Mouse (Mus musculus) CH12.LX (cell line): ENCODE measurements around the gene Ak3. TPM values are rescaled to one million over a fixed set of nuclear protein-coding genes. Genes with fewer than 3 reads are reported as not detected.

Experiments
- DNase-seq: peaks from one replicate; pipeline ENCODE4 v3.0.0-alpha.2; 2013; ENCODE audit errors: extremely low read depth
- H3K27ac ChIP-seq: 2 replicates; pipeline ENCODE4 v1.5.1; 2012; ENCODE audit warnings: low read depth, mild to moderate bottlenecking, control low read depth, moderate library complexity; ENCODE audit not compliant: insufficient read depth
- H3K27me3 ChIP-seq: replicated peaks from 2 replicates; pipeline ENCODE3; 2012; ENCODE audit warnings: inconsistent platforms
- H3K36me3 ChIP-seq, 2 experiments: replicated peaks in 1 of 2; 2 replicates each; pipeline versions ENCODE3 to v1.6.1; 2012; ENCODE audit warnings: inconsistent platforms in 1 of 2, low read length in 1 of 2, mild to moderate bottlenecking in 1 of 2, mixed read lengths in 1 of 2, moderate library complexity in 1 of 2; ENCODE audit not compliant: control insufficient read depth in 1 of 2, insufficient read depth in 1 of 2
- H3K4me1 ChIP-seq, 2 experiments: 2 replicates each; pipeline ENCODE4 v1.6.1; 2012; ENCODE audit warnings: inconsistent platforms in 1 of 2, moderate library complexity in 1 of 2; ENCODE audit not compliant: insufficient read depth in 2 of 2, control insufficient read depth in 1 of 2
- H3K4me2 ChIP-seq: 2 replicates; pipeline ENCODE4 v1.6.1; 2012; ENCODE audit warnings: low read depth, mild to moderate bottlenecking, control low read depth; ENCODE audit not compliant: poor library complexity, insufficient read depth, severe bottlenecking
- H3K4me3 ChIP-seq, 3 experiments: fragments of 150-350 bp in 1 of 3; sonication (generic) in 1 of 3; replicated peaks in 1 of 3; 2 replicates each; pipeline versions ENCODE3 to v1.5.1; 2011 to 2012; ENCODE audit warnings: low read depth in 2 of 3, low read length in 2 of 3, mild to moderate bottlenecking in 2 of 3, moderate library complexity in 2 of 3, control low read depth in 1 of 3, improper control_type of control experiment in 1 of 3, inconsistent platforms in 1 of 3, mixed read lengths in 1 of 3; ENCODE audit not compliant: poor library complexity in 1 of 3
- H3K79me2 ChIP-seq: replicated peaks from 2 replicates; pipeline ENCODE4 v1.6.1; 2012; ENCODE audit warnings: mild to moderate bottlenecking, moderate library complexity; ENCODE audit not compliant: control insufficient read depth, poor library complexity, insufficient read depth, severe bottlenecking; ENCODE audit errors: extremely low read depth
- H3K9ac ChIP-seq: 2 replicates; pipeline ENCODE4 v1.6.1; 2012; ENCODE audit warnings: low read depth, mild to moderate bottlenecking, control low read depth, moderate library complexity; ENCODE audit not compliant: insufficient read depth
- H3K9me3 ChIP-seq: replicated peaks from 2 replicates; pipeline ENCODE3; 2012; ENCODE audit warnings: low read length, inconsistent platforms, mixed read lengths
- CHD1 ChIP-seq: IDR thresholded peaks from 2 replicates; pipeline ENCODE4 v1.6.1; 2012; ENCODE audit warnings: low read depth, low read length, improper control_type of control experiment, inconsistent platforms
- CHD2 ChIP-seq: IDR thresholded peaks from 2 replicates; pipeline ENCODE4 v1.6.1; 2011; ENCODE audit warnings: low read length, improper control_type of control experiment
- CTCF ChIP-seq, 2 experiments: IDR thresholded peaks in 1 of 2; conservative IDR thresholded peaks in 1 of 2; 2 replicates each; pipeline ENCODE4 v1.5.1; 2011 to 2012; ENCODE audit warnings: low read depth in 2 of 2, low read length in 2 of 2, improper control_type of control experiment in 1 of 2, inconsistent platforms in 1 of 2, mild to moderate bottlenecking in 1 of 2, moderate library complexity in 1 of 2
- E2F4 ChIP-seq: IDR thresholded peaks from 2 replicates; pipeline ENCODE4 v1.6.1; 2011; ENCODE audit warnings: low read depth, low read length, improper control_type of control experiment; ENCODE audit not compliant: insufficient replicate concordance
- ELF1 ChIP-seq: IDR thresholded peaks from 2 replicates; pipeline ENCODE4 v1.6.1; 2014; ENCODE audit warnings: low read depth, mild to moderate bottlenecking, inconsistent platforms, low read length, improper control_type of control experiment
- EP300 ChIP-seq: IDR thresholded peaks from 2 replicates; pipeline ENCODE4 v1.6.1; 2011; ENCODE audit warnings: low read length, improper control_type of control experiment
- ETS1 ChIP-seq: conservative IDR thresholded peaks from 2 replicates; pipeline ENCODE4 v1.6.1; 2012; ENCODE audit warnings: low read depth, mild to moderate bottlenecking, inconsistent platforms, low read length, improper control_type of control experiment, moderate library complexity
- HCFC1 ChIP-seq: IDR thresholded peaks from 2 replicates; pipeline ENCODE4 v1.6.1; 2012; ENCODE audit warnings: low read depth, mild to moderate bottlenecking, inconsistent platforms, low read length, improper control_type of control experiment
- IRF4 ChIP-seq: IDR thresholded peaks from 2 replicates; pipeline ENCODE4 v1.6.1; 2014; ENCODE audit warnings: low read depth, mild to moderate bottlenecking, inconsistent platforms, low read length, improper control_type of control experiment
- JUND ChIP-seq: conservative IDR thresholded peaks from 2 replicates; pipeline ENCODE4 v1.6.1; 2011; ENCODE audit warnings: low read depth, low read length, improper control_type of control experiment
- MAFK ChIP-seq: IDR thresholded peaks from 2 replicates; pipeline ENCODE4 v1.6.1; 2011; ENCODE audit warnings: low read length, improper control_type of control experiment; ENCODE audit not compliant: insufficient replicate concordance
- MAZ ChIP-seq: IDR thresholded peaks from 2 replicates; pipeline ENCODE4 v1.6.1; 2012; ENCODE audit warnings: low read depth, mild to moderate bottlenecking, inconsistent platforms, low read length, improper control_type of control experiment, moderate library complexity
- MYC ChIP-seq: IDR thresholded peaks from 2 replicates; pipeline ENCODE4 v1.6.1; 2011; ENCODE audit warnings: low read depth, mild to moderate bottlenecking, improper control_type of control experiment, low read length
- NELFE ChIP-seq: IDR thresholded peaks from 2 replicates; pipeline ENCODE4 v1.6.1; 2011; ENCODE audit warnings: low read depth, low read length, improper control_type of control experiment
- NRF1 ChIP-seq: IDR thresholded peaks from 2 replicates; pipeline ENCODE4 v1.6.1; 2014; ENCODE audit warnings: low read depth, mild to moderate bottlenecking, inconsistent platforms, low read length, improper control_type of control experiment, moderate library complexity
- RAD21 ChIP-seq: IDR thresholded peaks from 2 replicates; pipeline ENCODE4 v1.6.1; 2011; ENCODE audit warnings: low read depth, mild to moderate bottlenecking, low read length, improper control_type of control experiment, moderate library complexity
- TBP ChIP-seq: conservative IDR thresholded peaks from 2 replicates; pipeline ENCODE4 v1.6.1; 2011; ENCODE audit warnings: low read depth, low read length, improper control_type of control experiment
- UBTF ChIP-seq: IDR thresholded peaks from 2 replicates; pipeline ENCODE4 v1.6.1; 2012; ENCODE audit warnings: low read depth, mild to moderate bottlenecking, inconsistent platforms, low read length, improper control_type of control experiment, moderate library complexity
- USF1 ChIP-seq: IDR thresholded peaks from 2 replicates; pipeline ENCODE4 v1.6.1; 2014; ENCODE audit warnings: low read depth, mild to moderate bottlenecking, inconsistent platforms, low read length, improper control_type of control experiment
- USF2 ChIP-seq: conservative IDR thresholded peaks from 2 replicates; pipeline ENCODE4 v1.6.1; 2011; ENCODE audit warnings: low read depth, low read length, improper control_type of control experiment
- ZC3H11A ChIP-seq: IDR thresholded peaks from 2 replicates; pipeline ENCODE4 v1.6.1; 2012; ENCODE audit warnings: low read depth, mild to moderate bottlenecking, inconsistent platforms, low read length, improper control_type of control experiment
- ZMIZ1 ChIP-seq: IDR thresholded peaks from 2 replicates; pipeline ENCODE4 v1.6.1; 2012; ENCODE audit warnings: low read depth, mild to moderate bottlenecking, inconsistent platforms, low read length, improper control_type of control experiment
- ZNF384 ChIP-seq: IDR thresholded peaks from 2 replicates; pipeline ENCODE4 v1.6.1; 2012; ENCODE audit warnings: low read depth, low read length, improper control_type of control experiment, inconsistent platforms
- dilution Hi-C: fragments of 300-500 bp; cut with MboI; formaldehyde crosslinking; loops from 2 replicates; pipeline ENCODE4 v1.14.3; 2020; ENCODE audit warnings: low sequenced_read_pairs; ENCODE audit not compliant: extremely low pct_unique_long_range_greater_than_20kb, extremely low pct_ligation_motif_present
- in situ Hi-C: fragments of 300-500 bp; cut with MboI; formaldehyde crosslinking; loops from 3 replicates; pipeline ENCODE4 v1.14.3; 2019; ENCODE audit warnings: low sequenced_read_pairs, low pct_ligation_motif_present, low pct_unique_long_range_greater_than_20kb, mixed read lengths
- polyA plus RNA-seq: library from polyadenylated mRNA; unstranded; fragments of >175 nt; gene quantifications from 2 replicates; pipeline ENCODE4 v1.2.1, GENCODE M21; 2012; ENCODE audit warnings: low read depth; ENCODE audit not compliant: insufficient read length
- total RNA-seq, 2 experiments: library from RNA; depleted of rRNA; stranded (reverse); fragments of 300-350 nt in 1 of 2; fragments of >200 nt in 1 of 2; gene quantifications; 2 replicates each; pipeline ENCODE4 v1.2.3; 2012 to 2014

The Ak3 gene
- total and polyA plus RNA-seq, 3 experiments, result 21.3 to 38.8 (median 33.9) TPM

GRCm38 (mm10) chr19:29042143-29042542 lies 5.6 kb downstream of the Ak3 start:
- no peak for DNase-seq
- H3K4me1 ChIP-seq, result peaks cover 0 to 19% of the 10 kb centered on the region in 2 experiments; a peak in 2 of 4 replicates
- peaks cover 0 to 50% of the 10 kb centered on the region in 2 experiments for H3K36me3 ChIP-seq
- dilution Hi-C loops, result no loop called here
- H3K27me3 ChIP-seq, result no peaks in the 10 kb centered on the region
- H3K4me2 ChIP-seq, result no peak overlapping the region
- no peak overlapping the region for H3K27ac ChIP-seq
- H3K4me3 ChIP-seq, result no peak overlapping the region
- H3K9ac ChIP-seq, result no peak overlapping the region
- peaks cover 7% of the 10 kb centered on the region for H3K9me3 ChIP-seq
- H3K79me2 ChIP-seq, result no peaks in the 10 kb centered on the region; the same call in 1 of the 2 replicates
- in situ Hi-C loops, result no loop called here
- TF ChIP-seq ETS1, result no peak
- no peak for TF ChIP-seq ZC3H11A
- TF ChIP-seq ELF1, result no peak
- TF ChIP-seq CHD1, result no peak
- TF ChIP-seq UBTF, result no peak
- TF ChIP-seq USF1, result no peak
- no peak for TF ChIP-seq MAFK
- no peak for TF ChIP-seq USF2
- no peak for TF ChIP-seq ZMIZ1
- TF ChIP-seq EP300, result no peak
- TF ChIP-seq NRF1, result no peak
- no peak for TF ChIP-seq JUND
- no peak for TF ChIP-seq NELFE
- no peak for TF ChIP-seq ZNF384
- no peak for TF ChIP-seq CTCF (conservative IDR thresholded peaks at IDR 0.05 in 1 of 2, IDR thresholded peaks at IDR 0.05 in 1 of 2; ENCODE audit: low read depth in 2 of 2, low read length in 2 of 2)
- TF ChIP-seq RAD21, result no peak
- no peak for TF ChIP-seq HCFC1
- no peak for TF ChIP-seq CHD2
- no peak for TF ChIP-seq E2F4
- TF ChIP-seq MAZ, result no peak

DNA sequence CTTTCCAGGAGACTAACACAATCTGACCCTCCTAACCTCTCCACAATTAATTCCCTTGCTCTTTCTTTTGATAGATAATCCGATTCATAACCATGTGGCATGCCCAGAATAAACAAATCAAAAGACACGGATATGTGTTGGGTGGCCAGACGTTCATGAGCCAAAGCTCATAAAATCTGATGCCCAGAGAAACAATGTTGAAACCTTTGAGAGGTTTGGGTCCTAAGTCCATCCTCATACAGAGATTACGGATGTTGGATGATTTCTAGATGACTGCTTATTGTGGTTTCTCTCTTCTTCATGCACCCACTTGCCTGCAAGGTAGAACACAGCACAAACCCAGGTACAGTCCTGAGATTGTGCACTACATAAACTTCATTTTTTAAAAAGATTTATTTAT lies 7.6 kb downstream of the Ak3 start:
- Histone ChIP-seq H3K9ac (no peak overlapping the region), H3K4me2 (no peak overlapping the region), H3K36me3 (peaks cover 0 to 66% of the 10 kb centered on the region in 2 experiments), H3K27ac (no peak overlapping the region), H3K9me3 (peaks cover 7% of the 10 kb centered on the region), H3K4me1 (peaks cover 0 to 5% of the 10 kb centered on the region in 2 experiments; a peak in 2 of 4 replicates), H3K27me3 (no peaks in the 10 kb centered on the region), H3K4me3 (no peak overlapping the region), H3K79me2 (no peaks in the 10 kb centered on the region; the same call in 1 of the 2 replicates)
- in situ Hi-C loops, result no loop called here
- TF ChIP-seq HCFC1, result no peak
- TF ChIP-seq NELFE, result no peak
- no peak for TF ChIP-seq E2F4
- TF ChIP-seq TBP, result no peak
- no peak for TF ChIP-seq USF2
- no peak for TF ChIP-seq ETS1
- TF ChIP-seq MYC, result no peak
- TF ChIP-seq MAZ, result no peak
- TF ChIP-seq RAD21, result no peak
- no peak for TF ChIP-seq MAFK
- no peak for TF ChIP-seq IRF4
- TF ChIP-seq EP300, result no peak
- DNase-seq, result no peak
- dilution Hi-C loops, result no loop called here
